Mouse (Mus musculus) heart, postnatal 0 days (tissue): ENCODE results near the gene Cfap70.

Experiments used
- CTCF ChIP-seq: IDR thresholded peaks from 2 replicates; pipeline ENCODE4 v1.5.1; 2016; ENCODE audit warnings: antibody characterized with exemption, control low read depth, low read depth
- EP300 ChIP-seq: IDR thresholded peaks from 2 replicates; pipeline ENCODE4 v1.6.1; 2016; ENCODE audit warnings: antibody characterized with exemption, low read depth

GRCm38 (mm10) chr14:20392326-20392725, 59.7 kb downstream of the Cfap70 start:
- TF ChIP-seq CTCF = no peak
- TF ChIP-seq EP300 = no peak
